ENCODE assay signal across 19 mouse cellular contexts in the genomic region with DNA sequence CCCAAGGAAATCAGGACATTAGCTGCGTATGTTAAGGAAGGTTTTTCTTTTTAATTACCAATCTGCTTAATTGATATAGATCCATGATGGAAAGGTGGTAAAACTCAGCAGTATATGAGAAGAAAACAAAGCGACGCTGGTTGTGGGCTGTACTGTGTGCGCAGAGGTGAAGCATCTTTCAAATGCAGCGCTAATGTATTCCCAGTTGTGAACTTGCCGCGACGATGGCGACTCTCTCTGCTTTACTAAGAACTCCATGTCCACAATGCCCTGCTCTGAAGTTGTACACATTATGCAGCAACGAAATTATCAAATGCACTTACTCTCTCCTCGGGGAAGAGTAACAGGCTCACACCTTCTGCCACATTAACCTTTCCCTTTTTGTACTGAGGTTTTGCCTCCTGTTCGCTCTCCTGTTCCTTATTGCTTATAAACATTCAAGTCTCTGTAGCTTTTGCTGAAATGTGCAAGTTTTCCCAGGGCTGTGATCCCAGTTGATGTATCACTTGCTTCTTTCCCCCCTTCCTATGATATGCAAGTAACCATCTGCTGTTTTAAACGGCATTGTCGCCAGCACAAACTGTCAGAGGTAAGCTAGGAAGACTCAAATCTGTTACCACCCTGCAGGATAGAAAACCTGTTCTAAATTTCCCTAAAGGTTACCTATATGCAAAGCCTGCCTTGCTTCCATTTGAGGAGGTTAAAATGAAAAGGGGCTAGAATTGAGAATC.
DNase-seq lines count a peak whose midpoint lies in the region; ATAC-seq and TF ChIP-seq lines count a peak whose summit lies in the region.
"Had no signal": no experiment of that assay in that cellular context is flagged by ENCODE, and none has a peak within 500 bp of the region (broad histone marks: within the 10 kb centered on the region; RNA-seq: fewer than 3 reads in every experiment).

No protein-coding gene starts in this region.

- WGBS in hindbrain, postnatal 0 days: 69% methylated on average over 14 of the region's 14 CpGs
- WGBS in hindbrain, embryonic 11.5 days: 77% methylated on average over 14 of the region's 14 CpGs
- WGBS in forebrain, embryonic 16.5 days: 59% methylated on average over 14 of the region's 14 CpGs

- H3K4me3 ChIP-seq in hindbrain, postnatal 0 days (ENCODE audit: low read length): no peak overlapping the region
- H3K4me3 ChIP-seq in hindbrain, embryonic 11.5 days (ENCODE audit: low read depth, low read length): no peak overlapping the region
- no peak overlapping the region for H3K4me3 ChIP-seq in brown adipose tissue, adult 24 weeks (ENCODE audit: insufficient read depth, low read depth, low read length)
- no peak overlapping the region for H3K4me3 ChIP-seq in forebrain, embryonic 16.5 days (replicated peaks; ENCODE audit: low read length)
- H3K4me3 ChIP-seq: embryonic facial prominence, embryonic 15.5 days; limb, embryonic 15.5 days; liver, embryonic 15.5 days; midbrain, embryonic 10.5 days had no signal

- no peak for DNase-seq in frontal cortex, postnatal 10 days (ENCODE audit: low spot score in 2 of 2)
- DNase-seq in hindbrain, postnatal 0 days (ENCODE audit: low spot score): peak; percentile 11
- DNase-seq in hindbrain, embryonic 11.5 days (ENCODE audit: low spot score): no peak
- no peak for DNase-seq in embryo, embryonic 10 days (ENCODE audit: low spot score)
- DNase-seq: adrenal gland, postnatal 25 days; B cell, adult 2 months; kidney, adult 11 months; layer of hippocampus, postnatal 36 days; spleen, adult 18-20 months; thymus, adult 18-20 months had no signal

- H3K4me2 ChIP-seq in hindbrain, postnatal 0 days (ENCODE audit: low read depth, low read length): no peak overlapping the region
- H3K4me2 ChIP-seq in hindbrain, embryonic 11.5 days (replicated peaks; ENCODE audit: low read depth, low read length): no peak overlapping the region
- peak overlapping the region; percentile 36 for H3K4me2 ChIP-seq in forebrain, embryonic 16.5 days (ENCODE audit: low read length)
- H3K4me2 ChIP-seq: embryonic facial prominence, embryonic 15.5 days; limb, embryonic 15.5 days; liver, embryonic 15.5 days had no signal

- peak; percentile 72 for ATAC-seq in frontal cortex, adult (ENCODE audit: low TSS enrichment)
- peak; percentile 35; the same call in 1 of the 2 replicates for ATAC-seq in hindbrain, postnatal 0 days
- no peak for ATAC-seq in hindbrain, embryonic 11.5 days (ENCODE audit: low FRiP score)
- ATAC-seq in forebrain, embryonic 16.5 days: peak; percentile 77

- H3K27ac ChIP-seq in hindbrain, postnatal 0 days: no peak overlapping the region
- H3K27ac ChIP-seq in hindbrain, embryonic 11.5 days (ENCODE audit: low read depth, low read length): no peak overlapping the region
- peak overlapping the region; percentile 93 for H3K27ac ChIP-seq in brown adipose tissue, adult 24 weeks (replicated peaks; ENCODE audit: low read depth, low read length)
- H3K27ac ChIP-seq in forebrain, embryonic 16.5 days (ENCODE audit: low read length): peak overlapping the region; percentile 65
- H3K27ac ChIP-seq: embryonic facial prominence, embryonic 15.5 days; kidney, postnatal 0 days; limb, embryonic 15.5 days; liver, embryonic 15.5 days; macrophage; midbrain, embryonic 10.5 days had no signal

- no peaks in the 10 kb centered on the region for H3K4me1 ChIP-seq in hindbrain, postnatal 0 days (ENCODE audit: insufficient read depth, low read length)
- H3K4me1 ChIP-seq in hindbrain, embryonic 11.5 days (replicated peaks; ENCODE audit: control insufficient read depth, insufficient read depth, low read length): no peaks in the 10 kb centered on the region
- H3K4me1 ChIP-seq in brown adipose tissue, adult 24 weeks (ENCODE audit: control insufficient read depth, insufficient read depth, insufficient read length, low read length): peaks cover 8% of the 10 kb centered on the region
- H3K4me1 ChIP-seq in forebrain, embryonic 16.5 days (replicated peaks; ENCODE audit: control insufficient read depth, insufficient read depth, low read length): peaks cover 10% of the 10 kb centered on the region
- H3K4me1 ChIP-seq: embryonic facial prominence, embryonic 15.5 days; limb, embryonic 15.5 days; liver, embryonic 15.5 days; midbrain, embryonic 10.5 days had no signal

- H3K36me3 ChIP-seq in hindbrain, postnatal 0 days (ENCODE audit: insufficient read depth, low read length): no peaks in the 10 kb centered on the region
- H3K36me3 ChIP-seq in hindbrain, embryonic 11.5 days (ENCODE audit: control insufficient read depth, insufficient read depth, low read length): no peaks in the 10 kb centered on the region
- no peaks in the 10 kb centered on the region for H3K36me3 ChIP-seq in forebrain, embryonic 16.5 days (ENCODE audit: control insufficient read depth, insufficient read depth)
- H3K36me3 ChIP-seq: embryonic facial prominence, embryonic 15.5 days; limb, embryonic 15.5 days; liver, embryonic 15.5 days; midbrain, embryonic 10.5 days had no signal

- TF ChIP-seq CTCF in hindbrain, postnatal 0 days (IDR thresholded peaks at IDR 0.05; ENCODE audit: low read depth): no peak

- no peaks in the 10 kb centered on the region for H3K9me3 ChIP-seq in hindbrain, postnatal 0 days (ENCODE audit: low read length)
- H3K9me3 ChIP-seq in hindbrain, embryonic 11.5 days (ENCODE audit: control insufficient read depth, low read length): no peaks in the 10 kb centered on the region
- no peaks in the 10 kb centered on the region for H3K9me3 ChIP-seq in forebrain, embryonic 16.5 days (ENCODE audit: control insufficient read depth, low read length)
- H3K9me3 ChIP-seq: embryonic facial prominence, embryonic 15.5 days; limb, embryonic 15.5 days; liver, embryonic 15.5 days; midbrain, embryonic 10.5 days had no signal

- no peaks in the 10 kb centered on the region for H3K27me3 ChIP-seq in hindbrain, postnatal 0 days (ENCODE audit: insufficient read depth, low read length)
- no peaks in the 10 kb centered on the region for H3K27me3 ChIP-seq in hindbrain, embryonic 11.5 days (ENCODE audit: control insufficient read depth, insufficient read depth, low read length)
- H3K27me3 ChIP-seq in forebrain, embryonic 16.5 days (replicated peaks; ENCODE audit: control insufficient read depth, insufficient read depth, low read length): no peaks in the 10 kb centered on the region
- H3K27me3 ChIP-seq: embryonic facial prominence, embryonic 15.5 days; limb, embryonic 15.5 days; liver, embryonic 15.5 days had no signal

- H3K9ac ChIP-seq in hindbrain, postnatal 0 days (replicated peaks; ENCODE audit: low read length): no peak overlapping the region
- H3K9ac ChIP-seq in hindbrain, embryonic 11.5 days (ENCODE audit: low read depth, low read length): no peak overlapping the region
- H3K9ac ChIP-seq in forebrain, embryonic 16.5 days (replicated peaks; ENCODE audit: low read depth, low read length): no peak overlapping the region
- H3K9ac ChIP-seq: embryonic facial prominence, embryonic 15.5 days; limb, embryonic 15.5 days; liver, embryonic 15.5 days had no signal

Comparison
In these comparisons a context has a peak if more than half of its experiments do, and no peak if none do; other contexts are left out.
1. H3K27ac ChIP-seq: peak in brown adipose tissue, adult 24 weeks (single experiment) and forebrain, embryonic 16.5 days (single experiment); none in hindbrain, postnatal 0 days (single experiment) and hindbrain, embryonic 11.5 days (single experiment).